Mouse (Mus musculus): ENCODE results near the gene Gpr157.

- no peak for TF ChIP-seq EP300 (optimal IDR thresholded peaks at IDR 0.05)
- 0 out of 2 replicates have a peak, but pooled peaks have one; percentile 19 for TF ChIP-seq CTCF (IDR thresholded peaks at IDR 0.05; ENCODE audit: low read depth)
Measured at GRCm38 (mm10) chr4:150043591-150043990, 43.6 kb upstream of the Gpr157 start.

Data from stomach, postnatal 0 days (tissue).